Mouse (Mus musculus): Measurements from ENCODE around the gene Cyp4f13. TPM values are rescaled to one million over a fixed set of nuclear protein-coding genes. Genes with fewer than 3 reads are reported as not detected.
A peak's percentile ranks its signal among the peaks of the same experiment; 100 is the strongest.

The Cyp4f13 gene
- polyA plus RNA-seq, 1 experiment from 2014 or later = 62.9 TPM

DNA sequence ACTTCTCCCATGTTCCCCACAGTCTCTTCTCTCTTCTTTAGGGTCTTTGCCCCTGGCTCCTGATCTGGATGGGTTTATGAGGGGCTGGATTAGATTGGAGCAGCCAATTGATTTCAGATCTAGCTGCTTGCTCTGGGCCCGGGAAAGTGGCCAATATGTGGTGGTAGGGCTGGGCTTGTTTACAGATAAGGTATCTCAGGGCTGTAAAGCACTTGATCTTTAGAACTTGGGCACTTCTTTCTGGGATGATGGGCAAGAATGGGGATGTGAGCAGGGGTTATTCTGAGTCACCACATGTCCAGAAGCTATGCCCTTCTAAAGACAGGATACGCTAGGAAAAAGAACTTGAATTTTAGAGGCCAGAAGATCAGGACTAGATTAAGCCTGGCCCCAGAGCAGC, 28.1 kb downstream of the Cyp4f13 start:
- H3K9me3 ChIP-seq (ENCODE audit: control insufficient read depth) = no peaks in the 10 kb centered on the region
- peak; percentile 48; the same call in 1 of the 2 replicates for ATAC-seq
- H3K4me3 ChIP-seq (ENCODE audit: low read depth, low read length) = no peak overlapping the region
- H3K27me3 ChIP-seq (replicated peaks; ENCODE audit: control insufficient read depth, insufficient read depth, low read length) = no peaks in the 10 kb centered on the region
- peaks cover 15% of the 10 kb centered on the region for H3K4me1 ChIP-seq (replicated peaks; ENCODE audit: control insufficient read depth, insufficient read depth, low read length)
- H3K36me3 ChIP-seq (ENCODE audit: control insufficient read depth, insufficient read depth) = no peaks in the 10 kb centered on the region
- 22% methylated on average over 2 of the region's 2 CpGs for WGBS
- H3K4me2 ChIP-seq (replicated peaks; ENCODE audit: low read depth) = no peak overlapping the region
- no peak overlapping the region for H3K9ac ChIP-seq (ENCODE audit: low read depth, low read length)
- peak overlapping the region; percentile 77 for H3K27ac ChIP-seq (ENCODE audit: low read depth, low read length)
- TF ChIP-seq CTCF (IDR thresholded peaks at IDR 0.05; ENCODE audit: low read depth) = no peak

DNA sequence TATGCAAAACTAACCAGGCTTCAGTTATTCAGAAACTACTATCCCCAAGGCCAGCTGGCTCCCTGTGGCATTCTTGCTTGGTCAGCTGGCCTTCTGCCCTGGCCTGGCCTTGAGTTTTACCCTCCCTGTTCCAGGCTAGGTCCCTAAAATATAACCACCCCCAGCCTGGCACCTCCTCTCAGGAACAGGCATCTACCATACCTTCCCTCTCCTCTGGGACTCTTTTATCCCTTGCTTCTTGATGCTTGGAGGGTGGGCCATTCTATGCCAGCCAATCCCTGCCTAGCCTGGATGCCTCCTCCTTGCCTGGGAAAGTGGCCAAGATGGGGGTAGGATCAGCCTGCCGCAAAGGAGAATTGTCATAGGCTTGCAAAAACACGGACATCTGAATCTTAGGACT, 30.1 kb downstream of the Cyp4f13 start, which contains the start of gene Cyp4f14:
Cyp4f14 (minus strand) TSS at position 212 of the 400 bp plus-strand sequence.
- no peak within 1 kb of the TSS for H3K9ac ChIP-seq (ENCODE audit: low read depth, low read length)
- H3K36me3 ChIP-seq (ENCODE audit: control insufficient read depth, insufficient read depth) = no peaks in the 10 kb centered on the region
- peaks cover 15% of the 10 kb centered on the region for H3K4me1 ChIP-seq (replicated peaks; ENCODE audit: control insufficient read depth, insufficient read depth, low read length)
- H3K9me3 ChIP-seq (ENCODE audit: control insufficient read depth) = no peaks in the 10 kb centered on the region
- no peaks in the 10 kb centered on the region for H3K27me3 ChIP-seq (replicated peaks; ENCODE audit: control insufficient read depth, insufficient read depth, low read length)
- 61% methylated on average over 2 of the region's 2 CpGs for WGBS
- ATAC-seq = no peak
- H3K4me3 ChIP-seq (ENCODE audit: low read depth, low read length) = no peak within 1 kb of the TSS
- H3K4me2 ChIP-seq (replicated peaks; ENCODE audit: low read depth) = no peak within 1 kb of the TSS
- H3K27ac ChIP-seq (ENCODE audit: low read depth, low read length) = peak within 1 kb of the TSS; percentile 74
- TF ChIP-seq CTCF (IDR thresholded peaks at IDR 0.05; ENCODE audit: low read depth) = no peak

DNA sequence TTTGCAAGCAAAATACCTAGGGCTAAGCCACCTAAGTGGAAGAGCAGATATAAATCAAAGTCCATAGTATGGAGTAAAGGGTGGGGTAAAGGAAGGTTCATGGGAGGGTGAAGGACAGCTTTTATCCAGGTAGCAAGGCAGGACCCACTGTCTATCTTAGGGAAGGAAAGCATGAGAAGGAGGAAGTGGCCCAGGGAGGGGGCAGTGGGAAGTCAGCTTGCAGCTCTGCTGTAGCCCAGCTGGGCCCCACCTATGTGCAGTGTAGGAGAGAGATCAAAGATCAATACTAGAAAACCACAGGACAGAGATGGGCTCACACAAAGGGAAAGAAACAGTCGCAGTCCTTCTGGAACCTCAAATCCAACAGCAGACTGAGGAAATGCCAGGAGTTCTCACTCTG, 31.1 kb downstream of the Cyp4f13 start:
- ATAC-seq = peak; percentile 92
- H3K4me3 ChIP-seq (ENCODE audit: low read depth, low read length) = no peak overlapping the region
- H3K27me3 ChIP-seq (replicated peaks; ENCODE audit: control insufficient read depth, insufficient read depth, low read length) = no peaks in the 10 kb centered on the region
- WGBS = 52% methylated on average over 1 of the region's 1 CpGs
- TF ChIP-seq CTCF (IDR thresholded peaks at IDR 0.05; ENCODE audit: low read depth) = no peak
- H3K4me2 ChIP-seq (replicated peaks; ENCODE audit: low read depth) = no peak overlapping the region
- peaks cover 15% of the 10 kb centered on the region for H3K4me1 ChIP-seq (replicated peaks; ENCODE audit: control insufficient read depth, insufficient read depth, low read length)
- peak overlapping the region; percentile 74 for H3K27ac ChIP-seq (ENCODE audit: low read depth, low read length)
- no peaks in the 10 kb centered on the region for H3K36me3 ChIP-seq (ENCODE audit: control insufficient read depth, insufficient read depth)
- no peaks in the 10 kb centered on the region for H3K9me3 ChIP-seq (ENCODE audit: control insufficient read depth)
- no peak overlapping the region for H3K9ac ChIP-seq (ENCODE audit: low read depth, low read length)

DNA sequence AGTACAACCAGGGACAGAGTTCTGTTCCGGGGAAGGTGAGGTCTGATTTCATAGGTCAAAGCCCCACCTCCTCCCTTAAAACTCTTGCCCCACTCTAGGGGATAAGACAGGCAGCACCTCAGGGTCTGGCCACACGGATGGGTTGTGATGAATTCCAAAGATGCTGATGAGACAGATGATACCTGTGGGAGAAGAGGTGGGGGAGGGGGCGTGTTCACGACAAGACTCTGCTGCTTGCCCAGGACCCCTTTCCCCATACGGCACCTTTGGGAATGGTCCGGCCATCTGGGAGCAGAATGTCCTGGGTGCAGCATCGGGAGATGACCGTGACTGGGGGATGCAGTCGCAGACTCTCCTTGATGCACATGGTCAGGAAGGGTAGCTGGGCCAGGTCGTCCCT, 41.0 kb downstream of the Cyp4f13 start:
- H3K27me3 ChIP-seq (replicated peaks; ENCODE audit: control insufficient read depth, insufficient read depth, low read length) = no peaks in the 10 kb centered on the region
- no peak overlapping the region for H3K4me3 ChIP-seq (ENCODE audit: low read depth, low read length)
- no peak overlapping the region for H3K27ac ChIP-seq (ENCODE audit: low read depth, low read length)
- no peaks in the 10 kb centered on the region for H3K36me3 ChIP-seq (ENCODE audit: control insufficient read depth, insufficient read depth)
- no peak for TF ChIP-seq CTCF (IDR thresholded peaks at IDR 0.05; ENCODE audit: low read depth)
- ATAC-seq = no peak
- WGBS = 83% methylated on average over 10 of the region's 10 CpGs
- H3K9me3 ChIP-seq (ENCODE audit: control insufficient read depth) = no peaks in the 10 kb centered on the region
- no peak overlapping the region for H3K4me2 ChIP-seq (replicated peaks; ENCODE audit: low read depth)
- H3K4me1 ChIP-seq (replicated peaks; ENCODE audit: control insufficient read depth, insufficient read depth, low read length) = no peaks in the 10 kb centered on the region
- H3K9ac ChIP-seq (ENCODE audit: low read depth, low read length) = no peak overlapping the region

DNA sequence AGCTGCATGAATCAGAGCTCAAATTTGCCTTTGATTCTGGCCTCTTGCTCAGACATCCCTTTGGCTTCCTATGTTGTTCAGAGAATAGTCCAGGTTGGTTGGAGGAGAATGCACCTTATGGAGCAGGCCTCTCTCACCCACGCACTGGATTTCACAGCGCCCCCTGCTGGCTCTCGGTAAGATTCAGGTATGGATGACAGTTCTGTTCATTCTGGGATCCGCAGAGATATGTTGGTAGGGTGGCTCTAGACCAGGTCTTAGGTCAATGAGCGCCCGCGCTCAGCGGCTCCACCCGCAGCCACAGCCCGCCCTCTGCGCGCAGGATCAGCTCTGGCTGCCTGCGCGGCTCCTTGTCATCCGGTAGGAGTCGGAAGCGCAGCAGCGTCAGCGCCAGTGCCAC, 42.0 kb downstream of the Cyp4f13 start:
- peak overlapping the region; percentile 56 for H3K4me2 ChIP-seq (replicated peaks; ENCODE audit: low read depth)
- H3K27ac ChIP-seq (ENCODE audit: low read depth, low read length) = no peak overlapping the region
- H3K4me3 ChIP-seq (ENCODE audit: low read depth, low read length) = no peak overlapping the region
- H3K9me3 ChIP-seq (ENCODE audit: control insufficient read depth) = no peaks in the 10 kb centered on the region
- TF ChIP-seq CTCF (IDR thresholded peaks at IDR 0.05; ENCODE audit: low read depth) = peak; percentile 85
- no peaks in the 10 kb centered on the region for H3K27me3 ChIP-seq (replicated peaks; ENCODE audit: control insufficient read depth, insufficient read depth, low read length)
- WGBS = 15% methylated on average over 19 of the region's 19 CpGs
- H3K4me1 ChIP-seq (replicated peaks; ENCODE audit: control insufficient read depth, insufficient read depth, low read length) = no peaks in the 10 kb centered on the region
- no peaks in the 10 kb centered on the region for H3K36me3 ChIP-seq (ENCODE audit: control insufficient read depth, insufficient read depth)
- H3K9ac ChIP-seq (ENCODE audit: low read depth, low read length) = no peak overlapping the region
- ATAC-seq = peak; percentile 78

DNA sequence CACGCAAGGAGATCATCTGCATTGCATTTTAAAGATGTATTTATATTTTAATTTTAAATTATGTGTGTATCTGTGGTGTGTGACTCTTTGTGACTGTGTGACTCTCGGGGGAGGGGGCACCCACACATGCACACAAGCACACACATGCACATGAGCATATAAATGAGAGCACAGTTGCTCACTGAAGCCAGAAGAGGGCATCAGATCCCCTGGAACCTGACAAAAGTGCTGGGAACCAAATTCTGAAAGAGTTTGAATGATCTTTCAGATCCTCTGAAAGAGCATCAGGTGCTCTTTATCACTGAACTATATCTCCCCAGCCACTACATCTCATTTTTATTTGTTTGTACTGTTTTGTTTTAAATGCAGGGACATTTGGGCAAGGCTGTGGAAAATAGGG, 42.8 kb downstream of the Cyp4f13 start:
- Histone ChIP-seq H3K4me3 (ENCODE audit: low read depth, low read length) (no peak overlapping the region), H3K4me1 (replicated peaks; ENCODE audit: control insufficient read depth, insufficient read depth, low read length) (no peaks in the 10 kb centered on the region), H3K9me3 (ENCODE audit: control insufficient read depth) (no peaks in the 10 kb centered on the region), H3K36me3 (ENCODE audit: control insufficient read depth, insufficient read depth) (no peaks in the 10 kb centered on the region), H3K9ac (ENCODE audit: low read depth, low read length) (no peak overlapping the region), H3K4me2 (replicated peaks; ENCODE audit: low read depth) (no peak overlapping the region), H3K27ac (ENCODE audit: low read depth, low read length) (no peak overlapping the region), H3K27me3 (replicated peaks; ENCODE audit: control insufficient read depth, insufficient read depth, low read length) (no peaks in the 10 kb centered on the region)
- no peak for ATAC-seq
- WGBS = 64% methylated on average over 2 of the region's 2 CpGs
- TF ChIP-seq CTCF (IDR thresholded peaks at IDR 0.05; ENCODE audit: low read depth) = peak; percentile 74

Data from intestine, postnatal 0 days (tissue).